Mouse (Mus musculus): ENCODE measurements around the gene Cfap221. TPM values are rescaled to one million over a fixed set of nuclear protein-coding genes. Genes with fewer than 3 reads are reported as not detected.

Cfap221 gene
- total and polyA plus RNA-seq, 3 experiments = not detected

GRCm38 (mm10) chr1:120012638-120013037, 15.6 kb upstream of the Cfap221 start:
- H3K27ac ChIP-seq (ENCODE audit: insufficient read depth, low read depth) = no peak overlapping the region
- in situ Hi-C loops (cut with MboI; ENCODE audit: low pct_ligation_motif_present, low pct_unique_long_range_greater_than_20kb, low sequenced_read_pairs) = no loop called here
- dilution Hi-C loops (cut with MboI; ENCODE audit: extremely low pct_ligation_motif_present, extremely low pct_unique_long_range_greater_than_20kb, low sequenced_read_pairs) = no loop called here

DNA sequence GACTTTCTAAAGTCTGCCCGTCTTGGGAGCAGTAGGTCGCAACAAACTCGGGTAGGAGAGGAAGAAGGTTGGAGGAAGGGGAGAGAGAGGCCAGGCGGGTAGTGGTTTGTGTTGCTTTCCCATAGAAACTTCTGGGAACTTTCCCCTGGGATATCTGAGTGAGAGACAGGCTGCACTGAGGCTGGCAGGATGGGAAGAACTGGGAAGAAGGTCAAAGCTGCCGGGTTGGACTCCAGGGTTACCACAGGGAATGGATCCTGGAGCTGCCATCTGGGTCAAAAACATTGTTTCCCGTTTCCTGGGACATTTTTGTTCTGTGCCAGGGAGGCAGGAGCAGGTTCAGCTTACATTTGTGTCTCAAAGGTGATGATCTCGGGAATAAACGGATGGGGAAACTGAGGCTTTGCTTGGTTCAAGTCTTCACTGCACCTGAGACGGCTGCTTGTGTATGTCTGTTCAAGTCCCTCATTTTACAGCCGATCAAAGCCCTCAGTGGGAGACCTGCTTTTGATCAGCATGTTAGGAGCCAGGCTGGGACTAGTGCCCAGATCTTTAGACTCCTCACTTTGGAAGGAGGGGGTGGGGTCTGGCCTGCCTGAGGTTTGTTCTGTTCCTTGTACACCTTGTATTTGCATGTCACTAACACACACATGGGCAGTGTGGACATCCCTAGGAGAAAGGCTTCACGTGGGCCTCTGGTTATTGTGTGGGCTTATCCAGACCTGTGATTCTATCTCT, 11.0 kb upstream of the Cfap221 start:
- H3K4me2 ChIP-seq (ENCODE audit: insufficient read depth, low read depth, poor library complexity, severe bottlenecking) = no peak overlapping the region
- in situ Hi-C loops (cut with MboI; ENCODE audit: low pct_ligation_motif_present, low pct_unique_long_range_greater_than_20kb, low sequenced_read_pairs) (no loop called here), dilution Hi-C loops (cut with MboI; ENCODE audit: extremely low pct_ligation_motif_present, extremely low pct_unique_long_range_greater_than_20kb, low sequenced_read_pairs) (no loop called here)
- H3K4me3 ChIP-seq (replicated peaks in 1 of 3; ENCODE audit: low read depth in 2 of 3, low read length in 2 of 3, poor library complexity in 1 of 3) = no peak overlapping the region
- DNase-seq (ENCODE audit: extremely low read depth) = no peak
- no peaks in the 10 kb centered on the region for H3K79me2 ChIP-seq (replicated peaks; ENCODE audit: control insufficient read depth, extremely low read depth, insufficient read depth, poor library complexity, severe bottlenecking)
- H3K27me3 ChIP-seq (replicated peaks) = no peaks in the 10 kb centered on the region
- TF ChIP-seq CTCF (conservative IDR thresholded peaks at IDR 0.05 in 1 of 2, IDR thresholded peaks at IDR 0.05 in 1 of 2; ENCODE audit: low read depth in 2 of 2, low read length in 2 of 2) (no peak), UBTF (IDR thresholded peaks at IDR 0.05; ENCODE audit: low read depth, low read length) (no peak), ZMIZ1 (IDR thresholded peaks at IDR 0.05; ENCODE audit: low read depth, low read length) (no peak), JUND (conservative IDR thresholded peaks at IDR 0.05; ENCODE audit: low read depth, low read length) (no peak)
- H3K27ac ChIP-seq (ENCODE audit: insufficient read depth, low read depth) = no peak overlapping the region
- no peaks in the 10 kb centered on the region for H3K4me1 ChIP-seq (ENCODE audit: control insufficient read depth in 1 of 2, insufficient read depth in 2 of 2)
- no peak overlapping the region for H3K9ac ChIP-seq (ENCODE audit: insufficient read depth, low read depth)
- no peaks in the 10 kb centered on the region for H3K9me3 ChIP-seq (replicated peaks; ENCODE audit: low read length)
- H3K36me3 ChIP-seq (replicated peaks in 1 of 2; ENCODE audit: control insufficient read depth in 1 of 2, insufficient read depth in 1 of 2, low read length in 1 of 2) = no peaks in the 10 kb centered on the region

More at GRCm38 (mm10) chr1:120012638-120013037, 15.6 kb upstream of the Cfap221 start:
- Histone ChIP-seq H3K36me3 (replicated peaks in 1 of 2; ENCODE audit: control insufficient read depth in 1 of 2, insufficient read depth in 1 of 2, low read length in 1 of 2) (no peaks in the 10 kb centered on the region), H3K9me3 (replicated peaks; ENCODE audit: low read length) (no peaks in the 10 kb centered on the region), H3K4me2 (ENCODE audit: insufficient read depth, low read depth, poor library complexity, severe bottlenecking) (no peak overlapping the region), H3K9ac (ENCODE audit: insufficient read depth, low read depth) (no peak overlapping the region), H3K4me1 (ENCODE audit: control insufficient read depth in 1 of 2, insufficient read depth in 2 of 2) (no peaks in the 10 kb centered on the region), H3K79me2 (replicated peaks; ENCODE audit: control insufficient read depth, extremely low read depth, insufficient read depth, poor library complexity, severe bottlenecking) (no peaks in the 10 kb centered on the region), H3K4me3 (replicated peaks in 1 of 3; ENCODE audit: low read depth in 2 of 3, low read length in 2 of 3, poor library complexity in 1 of 3) (no peak overlapping the region), H3K27me3 (replicated peaks) (no peaks in the 10 kb centered on the region)
- TF ChIP-seq JUND (conservative IDR thresholded peaks at IDR 0.05; ENCODE audit: low read depth, low read length) = no peak
- TF ChIP-seq PAX5 (IDR thresholded peaks at IDR 0.05; ENCODE audit: low read length) = no peak
- no peak for TF ChIP-seq NRF1 (IDR thresholded peaks at IDR 0.05; ENCODE audit: low read depth, low read length)
- TF ChIP-seq MEF2A (IDR thresholded peaks at IDR 0.05; ENCODE audit: borderline replicate concordance, low read depth, low read length) = no peak
- TF ChIP-seq IRF4 (IDR thresholded peaks at IDR 0.05; ENCODE audit: low read depth, low read length) = no peak
- no peak for TF ChIP-seq ZC3H11A (IDR thresholded peaks at IDR 0.05; ENCODE audit: low read depth, low read length)
- TF ChIP-seq TBP (conservative IDR thresholded peaks at IDR 0.05; ENCODE audit: low read depth, low read length) = no peak
- TF ChIP-seq ETS1 (conservative IDR thresholded peaks at IDR 0.05; ENCODE audit: low read depth, low read length) = no peak
- TF ChIP-seq RCOR1 (conservative IDR thresholded peaks at IDR 0.05; ENCODE audit: low read depth, low read length) = no peak
- no peak for TF ChIP-seq USF1 (IDR thresholded peaks at IDR 0.05; ENCODE audit: low read depth, low read length)
- no peak for TF ChIP-seq MAX (IDR thresholded peaks at IDR 0.05; ENCODE audit: low read length)
- TF ChIP-seq KAT2A (IDR thresholded peaks at IDR 0.05; ENCODE audit: insufficient replicate concordance, low read length) = no peak
- no peak for TF ChIP-seq ELF1 (IDR thresholded peaks at IDR 0.05; ENCODE audit: low read depth, low read length)
- no peak for TF ChIP-seq JUN (IDR thresholded peaks at IDR 0.05; ENCODE audit: insufficient read depth, low read depth, low read length)
- no peak for TF ChIP-seq MAZ (IDR thresholded peaks at IDR 0.05; ENCODE audit: low read depth, low read length)
- no peak for DNase-seq (ENCODE audit: extremely low read depth)

Measured in CH12.LX (cell line).